Mouse (Mus musculus): ENCODE data around the gene Rpl32.
"Not testable (repeated sequence)": the region's sequence is repeated elsewhere in the genome, so short reads cannot be mapped to it uniquely, and the experiment has no call there.

DNA sequence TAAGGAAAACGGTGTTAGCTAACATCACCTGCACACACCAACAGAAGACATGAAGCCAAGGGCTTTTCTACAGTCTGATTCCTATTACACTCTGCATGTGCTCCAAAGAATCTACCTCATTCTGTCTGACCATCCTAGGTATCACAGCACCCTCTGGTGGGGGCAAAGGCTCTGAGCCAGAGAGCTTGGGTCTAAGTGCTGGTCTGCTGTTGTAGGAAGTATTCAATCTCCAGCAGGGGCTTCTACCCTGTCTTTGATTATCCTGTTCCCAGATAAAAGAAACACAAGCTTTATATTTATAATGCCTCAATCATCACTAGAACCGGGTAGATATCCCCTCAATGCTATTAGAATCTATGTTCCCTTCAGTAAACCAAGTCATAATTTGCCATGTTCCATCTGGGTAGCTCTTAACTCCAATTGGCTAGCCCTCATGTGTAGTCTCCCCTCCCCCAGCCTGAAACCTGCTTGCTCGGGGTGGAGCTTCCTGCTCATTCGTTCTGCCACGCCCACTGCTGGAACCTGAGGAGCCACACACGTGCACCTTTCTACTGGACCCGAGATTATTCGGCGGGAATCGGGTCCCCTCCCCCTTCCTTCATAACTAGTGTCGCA lies 15.4 kb upstream of the Rpl32 start:
- TF ChIP-seq CTCF (IDR thresholded peaks at IDR 0.05; ENCODE audit: control insufficient read depth, insufficient read depth, insufficient read length): peak; percentile 38
- not testable (repeated sequence) for TF ChIP-seq MAX (IDR thresholded peaks at IDR 0.05); CEBPB (IDR thresholded peaks at IDR 0.05; ENCODE audit: low read depth); USF1 (IDR thresholded peaks at IDR 0.05; ENCODE audit: low read depth); FOSL1 (IDR thresholded peaks at IDR 0.05; ENCODE audit: insufficient read depth, low read length, poor library complexity, severe bottlenecking)
